ENCODE assay signal across 9 mouse cellular contexts in genomic region chr4:86024573-86025160, GRCm38 (mm10).
A peak's percentile ranks its signal among the peaks of the same experiment; 100 is the strongest.
DNase-seq lines count a peak whose midpoint lies in the region; ATAC-seq and TF ChIP-seq lines count a peak whose summit lies in the region.
"Had no signal": no experiment of that assay in that cellular context is flagged by ENCODE, and none has a peak within 500 bp of the region (broad histone marks: within the 10 kb centered on the region; RNA-seq: fewer than 3 reads in every experiment).

No protein-coding gene starts in this region.

- no peaks in the 10 kb centered on the region for H3K9me3 ChIP-seq in forebrain, embryonic 11.5 days (ENCODE audit: control insufficient read depth, low read length)
- H3K9me3 ChIP-seq in forebrain, embryonic 13.5 days (replicated peaks): no peaks in the 10 kb centered on the region
- H3K9me3 ChIP-seq in midbrain, embryonic 14.5 days (ENCODE audit: control insufficient read depth, low read length): no peaks in the 10 kb centered on the region
- H3K9me3 ChIP-seq: megakaryocyte, embryonic 14.5 days had no signal

- no peaks in the 10 kb centered on the region for H3K4me1 ChIP-seq in forebrain, embryonic 11.5 days (replicated peaks; ENCODE audit: control insufficient read depth, insufficient read depth, low read length)
- H3K4me1 ChIP-seq in forebrain, embryonic 13.5 days: peaks cover 19% of the 10 kb centered on the region
- H3K4me1 ChIP-seq in cortical plate, adult 2 months (ENCODE audit: control insufficient read depth, insufficient read depth, low read length): no peaks in the 10 kb centered on the region
- H3K4me1 ChIP-seq in midbrain, embryonic 14.5 days (ENCODE audit: control insufficient read depth, insufficient read depth, low read length): peaks cover 3% of the 10 kb centered on the region; the same call in 1 of the 2 replicates

- H3K27me3 ChIP-seq in forebrain, embryonic 11.5 days (ENCODE audit: control insufficient read depth, insufficient read depth, low read length): no peaks in the 10 kb centered on the region
- H3K27me3 ChIP-seq in forebrain, embryonic 13.5 days: no peaks in the 10 kb centered on the region
- no peaks in the 10 kb centered on the region for H3K27me3 ChIP-seq in midbrain, embryonic 14.5 days (ENCODE audit: control insufficient read depth, insufficient read depth, low read length)
- H3K27me3 ChIP-seq: megakaryocyte, embryonic 14.5 days had no signal

- TF ChIP-seq POLR2A in cortical plate, adult 2 months (IDR thresholded peaks at IDR 0.05; ENCODE audit: extremely low read depth, insufficient read depth, low read length): no peak

- peak; percentile 35 for ATAC-seq in forebrain, embryonic 11.5 days (replicated peaks; ENCODE audit: low FRiP score)
- ATAC-seq in forebrain, embryonic 13.5 days: no peak
- ATAC-seq in midbrain, embryonic 14.5 days (ENCODE audit: low FRiP score, low TSS enrichment): no peak

- H3K36me3 ChIP-seq in forebrain, embryonic 11.5 days (ENCODE audit: control insufficient read depth, insufficient read depth, low read length): no peaks in the 10 kb centered on the region
- no peaks in the 10 kb centered on the region for H3K36me3 ChIP-seq in forebrain, embryonic 13.5 days (ENCODE audit: poor library complexity, severe bottlenecking)
- H3K36me3 ChIP-seq in midbrain, embryonic 14.5 days (ENCODE audit: control insufficient read depth, insufficient read depth, low read length): no peaks in the 10 kb centered on the region

- peak; percentile 52 for DNase-seq in forebrain, embryonic 11.5 days (ENCODE audit: low spot score)
- DNase-seq in ovary, postnatal 36 days (ENCODE audit: low spot score): peak; percentile 17
- DNase-seq in ovary, adult 18-20 months (ENCODE audit: low spot score): no peak
- peak; percentile 56 to 64 for DNase-seq in kidney, postnatal 4 days
- peak; percentile 72 for DNase-seq in midbrain, embryonic 14.5 days
- DNase-seq in natural killer cell, adult 2 months (ENCODE audit: low spot score in 2 of 2): no peak

- H3K4me3 ChIP-seq in forebrain, embryonic 11.5 days (ENCODE audit: low read depth, low read length): no peak overlapping the region
- H3K4me3 ChIP-seq in forebrain, embryonic 13.5 days: no peak overlapping the region
- no peak overlapping the region for H3K4me3 ChIP-seq in cortical plate, adult 2 months (ENCODE audit: insufficient read depth, low read length)
- no peak overlapping the region for H3K4me3 ChIP-seq in midbrain, embryonic 14.5 days (replicated peaks; ENCODE audit: low read depth, low read length)
- H3K4me3 ChIP-seq: megakaryocyte, embryonic 14.5 days had no signal

- H3K9ac ChIP-seq in forebrain, embryonic 11.5 days (ENCODE audit: low read length): no peak overlapping the region
- no peak overlapping the region for H3K9ac ChIP-seq in forebrain, embryonic 13.5 days
- H3K9ac ChIP-seq in midbrain, embryonic 14.5 days (replicated peaks; ENCODE audit: low read length): no peak overlapping the region

- no peak overlapping the region for H3K27ac ChIP-seq in forebrain, embryonic 11.5 days (ENCODE audit: low read depth, low read length)
- H3K27ac ChIP-seq in forebrain, embryonic 13.5 days: no peak overlapping the region
- H3K27ac ChIP-seq in cortical plate, adult 2 months (ENCODE audit: insufficient read depth, low read length): no peak overlapping the region
- H3K27ac ChIP-seq in midbrain, embryonic 14.5 days (replicated peaks; ENCODE audit: low read depth, low read length): no peak overlapping the region

- H3K4me2 ChIP-seq in forebrain, embryonic 11.5 days (ENCODE audit: low read depth, low read length, severe bottlenecking): no peak overlapping the region
- H3K4me2 ChIP-seq in forebrain, embryonic 13.5 days: no peak overlapping the region
- no peak overlapping the region for H3K4me2 ChIP-seq in midbrain, embryonic 14.5 days (ENCODE audit: low read length)

- TF ChIP-seq CTCF in cortical plate, adult 2 months (IDR thresholded peaks at IDR 0.05; ENCODE audit: extremely low read depth, insufficient read depth, low read length): peak; percentile 85

- WGBS in forebrain, embryonic 11.5 days: 65% methylated on average over 8 of the region's 8 CpGs
- 62% methylated on average over 8 of the region's 8 CpGs for WGBS in forebrain, embryonic 13.5 days
- 58% methylated on average over 8 of the region's 8 CpGs for WGBS in midbrain, embryonic 14.5 days

Comparison
In these comparisons a context has a peak if more than half of its experiments do, and no peak if none do; other contexts are left out.
1. DNase-seq: peak in forebrain, embryonic 11.5 days (single experiment), ovary, postnatal 36 days (single experiment), kidney, postnatal 4 days (2 of 2) and midbrain, embryonic 14.5 days (single experiment); none in ovary, adult 18-20 months (single experiment) and natural killer cell, adult 2 months (0 of 2).